Mouse (Mus musculus) liver, postnatal 0 days (tissue): ENCODE results near the gene Unc45b.

Experiments used
- CTCF ChIP-seq: sonication (generic); IDR thresholded peaks from 2 replicates; pipeline ENCODE4 v1.5.1; 2016; ENCODE audit warnings: antibody characterized with exemption, low read depth
- EP300 ChIP-seq: IDR thresholded peaks from 2 replicates; pipeline ENCODE4 v1.6.1; 2016; ENCODE audit warnings: antibody characterized with exemption, low read depth, mild to moderate bottlenecking

DNA sequence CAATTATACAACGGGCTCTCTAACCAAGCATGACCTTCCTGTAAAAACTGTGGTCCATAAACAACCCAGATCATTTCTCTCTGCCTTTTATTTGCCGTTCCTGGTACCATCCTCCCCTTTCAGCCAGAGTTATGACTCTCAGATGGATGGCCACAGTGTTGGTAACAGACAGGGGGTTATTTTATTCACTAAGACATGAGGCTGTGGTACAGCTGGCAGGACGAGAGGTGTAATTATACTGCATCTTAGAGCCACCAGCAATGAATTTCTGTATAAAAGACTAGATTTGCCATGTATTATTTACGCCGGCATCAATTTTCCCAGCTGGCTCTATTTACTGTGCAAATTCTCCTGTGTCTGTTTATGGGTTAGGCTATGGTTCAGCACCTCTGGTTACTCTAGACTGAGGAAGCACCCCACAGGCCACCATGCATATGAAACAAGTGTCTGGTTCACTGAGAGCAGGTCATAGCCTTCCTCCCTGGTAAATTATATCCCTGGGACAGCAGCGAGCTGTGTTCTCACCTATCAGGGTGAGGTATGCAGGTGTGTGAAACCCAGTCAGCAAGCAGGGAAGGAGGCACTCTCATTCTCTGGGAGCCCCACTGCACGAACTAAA, 32.5 kb upstream of the Unc45b start:
- TF ChIP-seq CTCF, result no peak
- TF ChIP-seq EP300, result no peak
